Mouse (Mus musculus) lung, adult 10 weeks (tissue): ENCODE measurements around the gene Acin1. TPM values are rescaled to one million over a fixed set of nuclear protein-coding genes. Genes with fewer than 3 reads are reported as not detected.

Experiments used
- polyA plus RNA-seq: library from polyadenylated mRNA; stranded (reverse); fragments of 350-450 nt; fragmentation: Illumina TruSeq; extraction: RNeasy Lipid Tissue Mini Kit (QIAGEN cat#74804); gene quantifications from one replicate; pipeline ENCODE4 v1.2.3, GENCODE M21; 2014; ENCODE audit warnings: low read depth, low replicate concordance; ENCODE audit not compliant: insufficient read depth

Acin1 gene
- 54.6 TPM for polyA plus RNA-seq

GRCm38 (mm10) chr14:54686522-54687143, at the start of gene Acin1:
Acin1 (minus strand) TSS chr14:54686931.

GRCm38 (mm10) chr14:54712074-54712473, 25.3 kb upstream of the Acin1 start, which contains the start of gene Cebpe:
Cebpe (minus strand) TSS chr14:54712174.

GRCm38 (mm10) chr14:54698733-54699132, 12.0 kb upstream of the Acin1 start, which contains the start of gene Gm29776:
Gm29776 (minus strand) TSS chr14:54698833.

GRCm38 (mm10) chr14:54686063-54686521, 639 bp downstream of the Acin1 start, which contains the start of gene 1700123O20Rik:
1700123O20Rik (plus strand) TSS chr14:54686216.

GRCm38 (mm10) chr14:54641305-54641969, 45.3 kb downstream of the Acin1 start, which contains the start of gene Cdh24:
Cdh24 (minus strand) TSS chr14:54641364.

GRCm38 (mm10) chr14:54640946-54641304, 45.8 kb downstream of the Acin1 start, which contains the start of gene Gm17606:
Gm17606 (plus strand) TSS chr14:54640952.

GRCm38 (mm10) chr14:54621133-54621532, 65.6 kb downstream of the Acin1 start, which contains the start of gene Psmb11:
Psmb11 (plus strand) TSS chr14:54621433.

GRCm38 (mm10) chr14:54617897-54618365, 68.8 kb downstream of the Acin1 start, which contains the start of gene Psmb5:
Psmb5 (minus strand) TSS chr14:54618022.

GRCm38 (mm10) chr14:54605752-54606321, 80.9 kb downstream of the Acin1 start, which contains the start of gene 4931414P19Rik:
4931414P19Rik (minus strand) TSS chr14:54605993.

Other genes with a start within 250 kb of the Acin1 start
- 45.8 TPM for gene Lrp10, start 222.8 kb downstream of the Acin1 start, polyA plus RNA-seq
- 1.6 TPM for gene Rem2, start 210.8 kb downstream of the Acin1 start, polyA plus RNA-seq
- 15.0 TPM for gene Prmt5, start 169.4 kb downstream of the Acin1 start, polyA plus RNA-seq
- gene Haus4, start 132.3 kb downstream of the Acin1 start, polyA plus RNA-seq: 7.2 TPM
- 19.3 TPM for gene Ajuba, start 109.4 kb downstream of the Acin1 start, polyA plus RNA-seq
- gene 4931414P19Rik, start 80.9 kb downstream of the Acin1 start, polyA plus RNA-seq: 2.7 TPM
- gene Psmb5, start 68.9 kb downstream of the Acin1 start, polyA plus RNA-seq: 185 TPM
- gene Psmb11, start 65.5 kb downstream of the Acin1 start, polyA plus RNA-seq: not detected
- not detected for gene Gm17606, start 46.0 kb downstream of the Acin1 start, polyA plus RNA-seq
- 0.46 TPM for gene Cdh24, start 45.6 kb downstream of the Acin1 start, polyA plus RNA-seq
- gene 1700123O20Rik, start 715 bp downstream of the Acin1 start, polyA plus RNA-seq: 34.3 TPM
- 0.12 TPM for gene Gm29776, start 11.9 kb upstream of the Acin1 start, polyA plus RNA-seq
- 0.77 TPM for gene Cebpe, start 25.2 kb upstream of the Acin1 start, polyA plus RNA-seq
- 1.4 TPM for gene Slc7a8, start 95.0 kb upstream of the Acin1 start, polyA plus RNA-seq
- gene Rnf212b, start 127.2 kb upstream of the Acin1 start, polyA plus RNA-seq: not detected
- 2.8 TPM for gene Homez, start 184.0 kb upstream of the Acin1 start, polyA plus RNA-seq
- 8.1 TPM for gene Ppp1r3e, start 190.6 kb upstream of the Acin1 start, polyA plus RNA-seq
- 36.2 TPM for gene Bcl2l2, start 196.4 kb upstream of the Acin1 start, polyA plus RNA-seq
- not detected for gene Gm20521, start 196.5 kb upstream of the Acin1 start, polyA plus RNA-seq
- gene Pabpn1, start 205.6 kb upstream of the Acin1 start, polyA plus RNA-seq: 89.4 TPM
- 9.3 TPM for gene Slc22a17, start 226.2 kb upstream of the Acin1 start, polyA plus RNA-seq
- 3.3 TPM for gene Efs, start 239.2 kb upstream of the Acin1 start, polyA plus RNA-seq
- not detected for gene Il25, start 245.8 kb upstream of the Acin1 start, polyA plus RNA-seq
- not detected for gene Cmtm5, start 249.3 kb upstream of the Acin1 start, polyA plus RNA-seq